Comparison of ENCODE assay signal across 21 mouse cellular contexts in genomic region chr1:49242806-49243205, GRCm38 (mm10).
A peak's percentile ranks its signal among the peaks of the same experiment; 100 is the strongest.
DNase-seq lines count a peak whose midpoint lies in the region; ATAC-seq and TF ChIP-seq lines count a peak whose summit lies in the region.
"Had no signal": no experiment of that assay in that cellular context is flagged by ENCODE, and none has a peak within 500 bp of the region (broad histone marks: within the 10 kb centered on the region; RNA-seq: fewer than 3 reads in every experiment).

No protein-coding gene starts in this region.

- peak; percentile 10 for DNase-seq in cerebellum, adult 9-11 months
- DNase-seq in cerebellum, adult 11-12 months: no peak
- DNase-seq in hindbrain, postnatal 0 days (ENCODE audit: low spot score): peak; percentile 3
- peak; percentile 11 to 61 for DNase-seq in cerebellum, postnatal 25 days
- no peak for DNase-seq in adrenal gland, postnatal 36 days
- DNase-seq: adrenal gland, adult 2 months; adrenal gland, postnatal 14 days; gastrocnemius, postnatal 14 days; heart, adult 11 months; kidney, adult 18-20 months; kidney, adult 9 months had no signal

- no peaks in the 10 kb centered on the region for H3K9me3 ChIP-seq in hindbrain, postnatal 0 days (ENCODE audit: low read length)
- H3K9me3 ChIP-seq in hindbrain, embryonic 16.5 days (ENCODE audit: control insufficient read depth, low read length): no peaks in the 10 kb centered on the region
- H3K9me3 ChIP-seq: forebrain, embryonic 10.5 days; forebrain, embryonic 13.5 days; hindbrain, embryonic 12.5 days; hindbrain, embryonic 15.5 days had no signal

- no peak overlapping the region for H3K4me3 ChIP-seq in hindbrain, postnatal 0 days (ENCODE audit: low read length)
- no peak overlapping the region for H3K4me3 ChIP-seq in hindbrain, embryonic 16.5 days (ENCODE audit: low read length)
- H3K4me3 ChIP-seq: forebrain, embryonic 10.5 days; forebrain, embryonic 13.5 days; hindbrain, embryonic 12.5 days; hindbrain, embryonic 15.5 days had no signal

- no peak overlapping the region for H3K9ac ChIP-seq in hindbrain, postnatal 0 days (replicated peaks; ENCODE audit: low read length)
- no peak overlapping the region for H3K9ac ChIP-seq in hindbrain, embryonic 16.5 days (ENCODE audit: low read depth, low read length)
- H3K9ac ChIP-seq: forebrain, embryonic 13.5 days; hindbrain, embryonic 12.5 days; hindbrain, embryonic 15.5 days had no signal

- no peaks in the 10 kb centered on the region for H3K36me3 ChIP-seq in hindbrain, postnatal 0 days (ENCODE audit: insufficient read depth, low read length)
- no peaks in the 10 kb centered on the region for H3K36me3 ChIP-seq in hindbrain, embryonic 16.5 days (ENCODE audit: control insufficient read depth, insufficient read depth, low read length)
- H3K36me3 ChIP-seq: forebrain, embryonic 10.5 days; hindbrain, embryonic 12.5 days; hindbrain, embryonic 15.5 days had no signal

- H3K27ac ChIP-seq in hindbrain, postnatal 0 days: no peak overlapping the region
- no peak overlapping the region for H3K27ac ChIP-seq in hindbrain, embryonic 16.5 days (ENCODE audit: low read depth, low read length)
- H3K27ac ChIP-seq: forebrain, embryonic 10.5 days; forebrain, embryonic 13.5 days; hindbrain, embryonic 12.5 days; hindbrain, embryonic 15.5 days had no signal

- WGBS in hindbrain, postnatal 0 days: 58% methylated on average over 3 of the region's 3 CpGs
- 68% methylated on average over 3 of the region's 3 CpGs for WGBS in hindbrain, embryonic 16.5 days

- no peak overlapping the region for H3K4me2 ChIP-seq in hindbrain, postnatal 0 days (ENCODE audit: low read depth, low read length)
- no peak overlapping the region for H3K4me2 ChIP-seq in hindbrain, embryonic 16.5 days (ENCODE audit: low read length)
- H3K4me2 ChIP-seq: forebrain, embryonic 13.5 days; heart, embryonic 11.5 days; hindbrain, embryonic 12.5 days; hindbrain, embryonic 15.5 days had no signal

- H3K27me3 ChIP-seq in hindbrain, postnatal 0 days (ENCODE audit: insufficient read depth, low read length): no peaks in the 10 kb centered on the region
- no peaks in the 10 kb centered on the region for H3K27me3 ChIP-seq in hindbrain, embryonic 16.5 days (replicated peaks; ENCODE audit: control insufficient read depth, insufficient read depth, low read length)
- H3K27me3 ChIP-seq: forebrain, embryonic 13.5 days; hindbrain, embryonic 12.5 days; hindbrain, embryonic 15.5 days had no signal

- no peak for TF ChIP-seq CTCF in hindbrain, postnatal 0 days (IDR thresholded peaks at IDR 0.05; ENCODE audit: low read depth)

- ATAC-seq in hindbrain, postnatal 0 days: no peak
- no peak for ATAC-seq in hindbrain, embryonic 16.5 days
- ATAC-seq: CD4-positive, CD25-positive, alpha-beta regulatory T cell, adult 4 months; forebrain, embryonic 13.5 days; forebrain, embryonic 16.5 days; inflammation-experienced regulatory T-cells, adult 6 months; intestine, embryonic 16.5 days had no signal

- H3K4me1 ChIP-seq in hindbrain, postnatal 0 days (ENCODE audit: insufficient read depth, low read length): no peaks in the 10 kb centered on the region
- no peaks in the 10 kb centered on the region for H3K4me1 ChIP-seq in hindbrain, embryonic 16.5 days (ENCODE audit: control insufficient read depth, insufficient read depth, low read depth, low read length)
- H3K4me1 ChIP-seq: forebrain, embryonic 10.5 days; forebrain, embryonic 13.5 days; hindbrain, embryonic 12.5 days; hindbrain, embryonic 15.5 days had no signal

Comparison
In these comparisons a context has a peak if more than half of its experiments do, and no peak if none do; other contexts are left out.
1. DNase-seq: peak in cerebellum, adult 9-11 months (single experiment), hindbrain, postnatal 0 days (single experiment) and cerebellum, postnatal 25 days (2 of 2); none in cerebellum, adult 11-12 months (single experiment) and adrenal gland, postnatal 36 days (0 of 2).